Mouse (Mus musculus) olfactory bulb, adult 2 months (tissue): ENCODE measurements at regions not wholly inside any gene's neighbourhood (a gene's known extent, or its start where the extent isn't known, plus 50 kb on each side); places are given as distances from the start of the nearest gene placed in this dataset.

Experiments
- H3K27ac ChIP-seq: fragments of 200-500 bp; 2 replicates; pipeline ENCODE4 v1.5.1; 2012; ENCODE audit warnings: low read depth, low read length; ENCODE audit not compliant: insufficient read depth
- H3K4me1 ChIP-seq: fragments of 200-500 bp; 2 replicates; pipeline ENCODE4 v1.6.1; 2012; ENCODE audit warnings: low read length; ENCODE audit not compliant: control insufficient read depth, insufficient read depth
- H3K4me3 ChIP-seq: fragments of 200-500 bp; 2 replicates; pipeline ENCODE4 v1.5.1; 2012; ENCODE audit warnings: mild to moderate bottlenecking, low read depth, low read length, moderate library complexity; ENCODE audit not compliant: insufficient read depth
- CTCF ChIP-seq: fragments of 200-500 bp; IDR thresholded peaks from 2 replicates; pipeline ENCODE4 v1.5.1; 2012; ENCODE audit warnings: low read depth, mild to moderate bottlenecking, low read length, moderate library complexity; ENCODE audit not compliant: insufficient read depth
- POLR2A ChIP-seq: fragments of 200-500 bp; IDR thresholded peaks from 2 replicates; pipeline ENCODE4 v1.6.1; 2012; ENCODE audit warnings: mild to moderate bottlenecking, low read depth, low read length, moderate library complexity; ENCODE audit not compliant: insufficient read depth
- WGBS: fragments of 180-500 bp; shearing (Covaris S2); methylation state at CpG from one replicate; pipeline ENCODE4 v1.1.7; 2018; 5-methylcytosine and 5-hydroxymethylcytosine counted together

- no peak overlapping the region for H3K27ac ChIP-seq
These were observed 210.3 kb downstream of the Gm10260 start for GRCm38 (mm10) chr13:97550172-97550571.

DNA sequence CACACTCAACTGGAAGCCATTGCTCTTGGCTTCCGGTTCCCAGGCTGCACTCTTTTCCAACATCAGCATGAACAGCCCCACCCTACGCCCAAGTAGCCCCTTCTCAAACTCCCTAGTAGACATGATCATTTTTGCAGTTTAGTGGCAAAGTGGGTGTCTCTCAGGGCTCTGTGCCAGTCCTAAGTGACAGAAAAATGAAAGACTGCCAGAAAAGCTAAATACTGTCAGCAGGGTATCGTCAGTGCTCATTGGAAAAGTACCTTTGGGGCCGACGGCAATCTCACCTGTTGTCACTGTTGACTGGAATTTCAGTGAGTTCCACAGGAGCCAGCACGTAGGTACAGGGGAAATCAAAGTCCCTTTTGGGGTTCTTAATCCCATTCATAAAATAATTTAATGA is 211.0 kb downstream of the Gm10260 start:
- 74% methylated on average over 6 of the region's 6 CpGs for WGBS
- TF ChIP-seq CTCF, result no peak
- no peak for TF ChIP-seq POLR2A
- peaks cover 2% of the 10 kb centered on the region; the same call in 1 of the 2 replicates for H3K4me1 ChIP-seq
- no peak overlapping the region for H3K4me3 ChIP-seq
- no peak overlapping the region for H3K27ac ChIP-seq

More at GRCm38 (mm10) chr13:97550172-97550571, 210.3 kb downstream of the Gm10260 start:
- 84% methylated on average over 5 of the region's 5 CpGs for WGBS
- no peak overlapping the region for H3K4me3 ChIP-seq
- H3K4me1 ChIP-seq, result peaks cover 2% of the 10 kb centered on the region; the same call in 1 of the 2 replicates
- TF ChIP-seq CTCF, result no peak
- no peak for TF ChIP-seq POLR2A

DNA sequence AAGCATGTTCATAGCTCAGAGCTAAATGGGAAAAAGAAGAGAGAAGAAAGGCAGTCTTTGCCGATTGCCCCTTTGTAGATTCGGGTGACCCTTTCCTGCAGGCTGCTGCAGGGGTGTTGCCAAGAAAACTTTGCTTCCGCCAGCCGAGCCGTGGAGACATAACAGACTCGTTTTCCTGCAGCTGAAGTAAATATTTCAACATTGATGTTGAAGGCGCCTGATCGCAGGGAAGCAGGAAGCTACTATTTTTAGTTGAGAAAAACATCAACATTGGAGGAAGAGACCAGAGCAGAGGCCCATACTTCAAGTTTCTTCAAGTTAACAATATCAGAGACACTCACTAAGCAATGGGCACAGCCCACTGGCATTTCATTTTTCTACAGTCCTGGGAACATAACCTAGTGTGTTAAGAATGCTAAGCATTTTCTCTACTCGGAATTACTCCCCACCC is 211.9 kb downstream of the Gm10260 start:
- WGBS, result 40% methylated on average over 9 of the region's 9 CpGs
- Histone ChIP-seq H3K27ac (no peak overlapping the region), H3K4me1 (peaks cover 2% of the 10 kb centered on the region; the same call in 1 of the 2 replicates), H3K4me3 (no peak overlapping the region)
- TF ChIP-seq CTCF (no peak), POLR2A (no peak)

DNA sequence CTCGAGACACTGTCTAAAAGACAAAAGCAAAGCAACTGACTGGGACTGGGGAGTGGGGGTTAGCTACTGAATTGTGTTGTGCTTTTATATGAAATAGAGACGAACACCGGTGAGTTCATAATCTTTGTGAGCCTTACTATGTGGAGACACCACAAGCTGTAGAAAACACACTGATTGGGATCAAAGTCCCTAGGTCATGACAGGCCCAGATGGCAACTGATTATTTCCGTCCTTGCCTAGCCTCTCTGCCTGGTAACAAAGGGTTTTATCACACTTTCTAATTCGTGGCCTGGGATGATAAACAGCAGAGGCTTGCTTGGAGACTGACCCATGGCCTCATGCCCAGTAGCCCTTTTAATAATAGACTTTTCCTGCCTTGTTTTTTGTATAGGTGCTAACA is 213.5 kb downstream of the Gm10260 start:
- Histone ChIP-seq H3K4me3 (no peak overlapping the region), H3K27ac (no peak overlapping the region), H3K4me1 (peaks cover 2% of the 10 kb centered on the region; the same call in 1 of the 2 replicates)
- TF ChIP-seq CTCF (no peak), POLR2A (no peak)
- 64% methylated on average over 5 of the region's 5 CpGs for WGBS

- WGBS, result 24% methylated on average over 9 of the region's 9 CpGs
These were observed 214.4 kb downstream of the Gm10260 start for GRCm38 (mm10) chr13:97545971-97546454.

DNA sequence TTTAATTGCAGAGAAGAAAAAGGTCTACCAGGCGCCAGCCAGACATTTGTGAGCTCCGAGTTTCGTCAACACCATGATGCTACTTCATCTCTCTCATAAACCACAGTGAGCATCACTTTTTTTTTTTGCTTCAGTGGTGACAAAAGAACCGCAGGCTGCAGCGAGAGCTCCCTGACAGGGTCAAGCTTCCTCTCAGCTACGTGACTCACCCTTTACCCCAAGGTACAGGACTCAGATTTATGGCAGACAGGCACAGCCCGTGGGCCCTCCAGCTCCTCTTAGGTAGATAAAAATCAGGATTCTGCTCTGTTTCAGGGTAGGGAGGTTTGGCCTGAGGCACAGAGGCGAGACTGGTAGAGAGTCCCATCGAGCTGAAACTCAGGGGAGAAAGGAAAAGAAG is 220.7 kb downstream of the Gm10260 start:
- TF ChIP-seq CTCF (no peak), POLR2A (no peak)
- H3K27ac ChIP-seq, result no peak overlapping the region
- WGBS, result 89% methylated on average over 9 of the region's 9 CpGs
- 0 out of 2 replicates have a peak, but pooled peaks cover 3% of the 10 kb centered on the region for H3K4me1 ChIP-seq
- H3K4me3 ChIP-seq, result no peak overlapping the region

More at GRCm38 (mm10) chr13:97545971-97546454, 214.4 kb downstream of the Gm10260 start:
- H3K4me1 ChIP-seq, result peaks cover 2% of the 10 kb centered on the region; the same call in 1 of the 2 replicates
- no peak overlapping the region for H3K4me3 ChIP-seq
- TF ChIP-seq CTCF, result no peak
- no peak for TF ChIP-seq POLR2A
- no peak overlapping the region for H3K27ac ChIP-seq

DNA sequence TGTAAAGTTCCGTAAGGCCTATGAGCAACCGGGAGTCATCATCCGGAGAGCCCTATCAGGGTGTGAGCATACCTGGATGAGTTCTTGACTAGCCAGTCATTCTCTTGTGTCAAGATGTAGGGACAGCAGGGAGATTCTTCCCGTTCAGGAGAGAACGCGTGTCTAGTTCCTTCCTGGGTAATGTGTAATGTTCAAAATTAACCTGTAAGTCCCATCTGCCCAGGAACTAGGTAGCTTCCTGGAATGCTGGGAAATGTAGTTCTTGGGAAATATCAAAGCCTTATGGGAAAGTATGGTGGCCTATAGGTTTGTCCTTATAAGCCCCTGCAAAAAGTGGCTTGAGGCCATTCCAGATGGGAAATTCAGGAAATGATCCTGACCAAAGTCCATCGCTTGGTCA is 222.0 kb downstream of the Gm10260 start:
- TF ChIP-seq CTCF (no peak), POLR2A (no peak)
- Histone ChIP-seq H3K4me3 (no peak overlapping the region), H3K27ac (no peak overlapping the region), H3K4me1 (0 out of 2 replicates have a peak, but pooled peaks cover 3% of the 10 kb centered on the region)
- 92% methylated on average over 7 of the region's 7 CpGs for WGBS

DNA sequence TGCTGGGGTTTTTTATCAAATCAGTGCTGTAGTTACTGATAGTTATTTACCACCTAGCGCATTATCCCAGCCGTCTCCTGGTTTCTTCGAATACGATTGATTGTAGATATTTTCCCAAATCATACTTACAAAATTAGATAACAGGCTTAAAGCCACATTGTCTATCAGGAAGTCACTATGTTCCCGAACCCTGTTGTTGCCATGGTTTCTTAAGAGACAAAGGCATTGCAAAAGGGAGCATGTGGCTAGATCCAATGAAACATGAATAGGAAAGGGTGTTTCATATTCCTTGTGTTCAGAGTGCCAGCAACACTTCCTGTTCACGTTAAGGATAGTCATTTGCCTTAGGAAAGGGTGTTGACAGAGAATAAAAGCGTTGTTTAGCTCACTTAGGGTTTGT is 222.7 kb downstream of the Gm10260 start:
- Histone ChIP-seq H3K27ac (no peak overlapping the region), H3K4me3 (no peak overlapping the region), H3K4me1 (0 out of 2 replicates have a peak, but pooled peaks cover 3% of the 10 kb centered on the region)
- 59% methylated on average over 7 of the region's 7 CpGs for WGBS
- no peak for TF ChIP-seq POLR2A
- no peak for TF ChIP-seq CTCF

DNA sequence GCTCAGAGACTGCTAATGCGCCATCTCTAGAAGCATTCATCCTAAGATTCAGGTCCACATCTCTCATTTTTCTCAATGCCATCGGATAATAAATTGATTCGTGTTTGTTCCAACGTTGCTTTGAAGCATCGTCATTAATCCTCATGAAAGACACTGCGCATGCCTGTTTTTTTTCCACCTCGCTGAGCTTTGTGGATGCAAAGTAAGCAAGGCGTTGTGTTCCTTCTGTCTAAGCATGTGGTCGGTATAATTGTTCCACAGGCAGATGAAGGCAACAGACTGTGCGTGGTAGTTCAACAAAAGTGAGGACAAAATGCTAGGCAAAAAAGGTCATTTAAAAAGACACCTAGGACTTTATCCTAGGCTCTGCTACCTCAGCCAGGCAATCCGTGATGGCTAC is 223.2 kb downstream of the Gm10260 start:
- WGBS, result 55% methylated on average over 11 of the region's 11 CpGs
- Histone ChIP-seq H3K27ac (no peak overlapping the region), H3K4me1 (0 out of 2 replicates have a peak, but pooled peaks cover 3% of the 10 kb centered on the region), H3K4me3 (no peak overlapping the region)
- TF ChIP-seq POLR2A, result no peak
- no peak for TF ChIP-seq CTCF
